9 mouse cellular contexts compared by ENCODE assay signal in the genomic region with DNA sequence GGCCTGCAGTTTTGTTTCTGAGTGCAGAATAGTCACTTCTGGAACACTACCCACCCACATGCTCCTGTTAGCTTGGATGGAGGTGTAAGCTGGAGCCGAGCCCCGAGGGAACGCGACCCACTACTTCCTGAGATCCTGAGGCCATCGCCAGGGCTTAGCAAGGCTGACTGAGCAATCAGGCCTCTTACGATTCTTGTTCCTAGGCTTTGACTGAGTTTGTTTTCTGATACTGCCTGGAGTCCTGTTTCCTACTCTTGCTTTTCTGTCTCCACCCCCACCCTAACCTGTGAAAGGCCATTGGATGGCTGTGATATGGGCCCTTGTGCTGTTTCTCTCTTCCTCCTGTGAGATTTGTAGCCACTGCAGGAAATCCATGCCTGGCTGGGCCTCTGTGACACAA. TPM values are rescaled to one million over a fixed set of nuclear protein-coding genes. Genes with fewer than 3 reads are reported as not detected.
DNase-seq lines count a peak whose midpoint lies in the region; ATAC-seq and TF ChIP-seq lines count a peak whose summit lies in the region.
"Had no signal": no experiment of that assay in that cellular context is flagged by ENCODE, and none has a peak within 500 bp of the region (broad histone marks: within the 10 kb centered on the region; RNA-seq: fewer than 3 reads in every experiment).

No protein-coding gene starts in this region.

- WGBS in midbrain, embryonic 10.5 days, result 22% methylated on average over 6 of the region's 6 CpGs
- WGBS in midbrain, embryonic 11.5 days, result 16% methylated on average over 6 of the region's 6 CpGs
- 22% methylated on average over 6 of the region's 6 CpGs for WGBS in forebrain, postnatal 0 days
- WGBS in neural tube, embryonic 15.5 days, result 35% methylated on average over 6 of the region's 6 CpGs

- ATAC-seq in midbrain, embryonic 11.5 days (ENCODE audit: low FRiP score), result no peak
- ATAC-seq in forebrain, postnatal 0 days, result no peak
- ATAC-seq in neural tube, embryonic 15.5 days (ENCODE audit: low FRiP score), result no peak

- H3K9ac ChIP-seq in midbrain, embryonic 11.5 days (ENCODE audit: low read length), result no peak overlapping the region
- H3K9ac ChIP-seq in forebrain, postnatal 0 days, result no peak overlapping the region
- H3K9ac ChIP-seq in neural tube, embryonic 15.5 days (replicated peaks), result no peak overlapping the region

- peak overlapping the region; percentile 21; the same call in 1 of the 2 replicates for H3K4me3 ChIP-seq in midbrain, embryonic 10.5 days
- H3K4me3 ChIP-seq in midbrain, embryonic 11.5 days (ENCODE audit: low read depth, low read length), result no peak overlapping the region
- H3K4me3 ChIP-seq in forebrain, postnatal 0 days (ENCODE audit: low read depth, low read length), result no peak overlapping the region
- H3K4me3 ChIP-seq in neural tube, embryonic 15.5 days (replicated peaks), result no peak overlapping the region

- H3K4me2 ChIP-seq in midbrain, embryonic 11.5 days, result no peak overlapping the region
- peak overlapping the region; percentile 71; the same call in 1 of the 2 replicates for H3K4me2 ChIP-seq in forebrain, postnatal 0 days (ENCODE audit: low read depth)
- H3K4me2 ChIP-seq in neural tube, embryonic 15.5 days, result peak overlapping the region; percentile 25

- TF ChIP-seq CTCF in forebrain, postnatal 0 days (IDR thresholded peaks at IDR 0.05; ENCODE audit: low read depth), result no peak

- no peak overlapping the region for H3K27ac ChIP-seq in midbrain, embryonic 10.5 days (replicated peaks)
- H3K27ac ChIP-seq in midbrain, embryonic 11.5 days (ENCODE audit: low read depth, low read length), result no peak overlapping the region
- H3K27ac ChIP-seq in forebrain, postnatal 0 days (ENCODE audit: low read depth, low read length), result no peak overlapping the region
- no peak overlapping the region for H3K27ac ChIP-seq in neural tube, embryonic 15.5 days (replicated peaks)

- H3K9me3 ChIP-seq in midbrain, embryonic 10.5 days (replicated peaks), result no peaks in the 10 kb centered on the region
- H3K9me3 ChIP-seq in midbrain, embryonic 11.5 days (ENCODE audit: control insufficient read depth, low read length), result no peaks in the 10 kb centered on the region
- H3K9me3 ChIP-seq in forebrain, postnatal 0 days (ENCODE audit: low read length), result no peaks in the 10 kb centered on the region
- no peaks in the 10 kb centered on the region for H3K9me3 ChIP-seq in neural tube, embryonic 15.5 days (replicated peaks)

- peaks cover 80% of the 10 kb centered on the region for H3K4me1 ChIP-seq in midbrain, embryonic 10.5 days
- H3K4me1 ChIP-seq in midbrain, embryonic 11.5 days (ENCODE audit: control insufficient read depth, insufficient read depth, low read length), result peaks cover 42% of the 10 kb centered on the region
- H3K4me1 ChIP-seq in forebrain, postnatal 0 days (ENCODE audit: insufficient read depth), result peaks cover 27% of the 10 kb centered on the region
- H3K4me1 ChIP-seq in neural tube, embryonic 15.5 days, result peaks cover 65% of the 10 kb centered on the region

- peaks cover 9% of the 10 kb centered on the region for H3K27me3 ChIP-seq in midbrain, embryonic 10.5 days (ENCODE audit: low read depth, poor library complexity, severe bottlenecking)
- no peaks in the 10 kb centered on the region; the same call in 1 of the 2 replicates for H3K27me3 ChIP-seq in midbrain, embryonic 11.5 days (ENCODE audit: control insufficient read depth, insufficient read depth, low read length)
- H3K27me3 ChIP-seq in forebrain, postnatal 0 days (ENCODE audit: insufficient read depth, low read length), result no peaks in the 10 kb centered on the region
- H3K27me3 ChIP-seq in neural tube, embryonic 15.5 days (replicated peaks), result no peaks in the 10 kb centered on the region

- no peaks in the 10 kb centered on the region for H3K36me3 ChIP-seq in midbrain, embryonic 10.5 days
- H3K36me3 ChIP-seq in midbrain, embryonic 11.5 days (ENCODE audit: control insufficient read depth, insufficient read depth, low read length), result no peaks in the 10 kb centered on the region
- no peaks in the 10 kb centered on the region for H3K36me3 ChIP-seq in forebrain, postnatal 0 days (ENCODE audit: insufficient read depth)
- H3K36me3 ChIP-seq in neural tube, embryonic 15.5 days, result no peaks in the 10 kb centered on the region

- peak; percentile 52 for DNase-seq in embryo, embryonic 10.5 days (ENCODE audit: low spot score)
- no peak for DNase-seq in embryo, embryonic 9.5 days (ENCODE audit: extremely low spot score)
- no peak for DNase-seq in midbrain, embryonic 10.5 days (ENCODE audit: low spot score)
- DNase-seq in midbrain, embryonic 11.5 days (ENCODE audit: low spot score, missing footprints), result no peak
- DNase-seq in forebrain, postnatal 0 days, result no peak
- no peak for DNase-seq in lung, postnatal 4 days
- no peak for DNase-seq in cerebellum, postnatal 36 days
- DNase-seq: kidney, adult 9 months had no signal

RNA-seq across cellular contexts. Expression of a gene that starts 3.1 kb away (rescaled TPM):
- polyA plus RNA-seq in midbrain, embryonic 10.5 days (2016; fragmentation: Nextera tagmentation; extraction: Ambion mirVana), result 9.9 TPM in 2 replicates
- polyA plus RNA-seq in midbrain, embryonic 11.5 days (2014; fragmentation: Nextera tagmentation; extraction: Ambion mirVana), result 9.0 and 9.8 TPM in 2 replicates
- total RNA-seq in forebrain, postnatal 0 days (2014; rRNA removed), result 27.9 and 31.0 TPM in 2 replicates
- polyA plus RNA-seq in forebrain, postnatal 0 days (2015; fragmentation: Nextera tagmentation; extraction: Ambion mirVana), result 9.1 and 12.5 TPM in 2 replicates
- polyA plus RNA-seq in neural tube, embryonic 15.5 days (2015; fragmentation: Nextera tagmentation; extraction: Ambion mirVana), result 11.5 and 12.3 TPM in 2 replicates
